Mouse (Mus musculus) right cerebral cortex, postnatal 14 days (tissue): ENCODE data around the gene Trim44.

Experiments
- DNase-seq: peaks from one replicate; pipeline ENCODE4 v3.0.0; 2022

Gene Trim44

GRCm38 (mm10) chr2:102364565-102365200 is 42.9 kb downstream of the Trim44 start:
- DNase-seq: no peak

GRCm38 (mm10) chr2:102362896-102363530 is 44.6 kb downstream of the Trim44 start:
- no peak for DNase-seq

DNA sequence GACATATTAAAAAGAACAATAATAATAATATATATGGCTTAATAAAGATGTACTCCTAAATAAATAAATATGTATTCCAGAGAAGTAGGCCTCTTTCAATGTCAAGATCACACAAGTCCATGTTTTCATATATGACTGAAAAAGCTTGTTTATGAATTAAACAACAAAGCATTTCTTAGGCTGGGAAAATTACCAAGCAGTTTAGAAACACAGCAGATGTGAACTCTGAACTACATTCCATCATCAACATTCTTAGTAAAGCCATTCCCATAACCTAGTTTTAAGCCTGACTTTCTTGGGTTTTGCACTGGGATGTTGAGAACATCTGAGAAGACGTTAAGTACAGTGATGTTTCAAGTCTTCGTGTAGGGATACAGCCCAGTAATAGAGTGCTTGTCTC is 45.4 kb downstream of the Trim44 start:
- no peak for DNase-seq

GRCm38 (mm10) chr2:102356879-102357695 is 50.5 kb downstream of the Trim44 start:
- DNase-seq: no peak

- no peak for DNase-seq
These were observed 53.6 kb downstream of the Trim44 start for GRCm38 (mm10) chr2:102354076-102354475.

GRCm38 (mm10) chr2:102341429-102341828 is 66.2 kb downstream of the Trim44 start:
- no peak for DNase-seq

- peak; percentile 17 for DNase-seq
These were observed 70.8 kb downstream of the Trim44 start for GRCm38 (mm10) chr2:102336816-102337215.

DNA sequence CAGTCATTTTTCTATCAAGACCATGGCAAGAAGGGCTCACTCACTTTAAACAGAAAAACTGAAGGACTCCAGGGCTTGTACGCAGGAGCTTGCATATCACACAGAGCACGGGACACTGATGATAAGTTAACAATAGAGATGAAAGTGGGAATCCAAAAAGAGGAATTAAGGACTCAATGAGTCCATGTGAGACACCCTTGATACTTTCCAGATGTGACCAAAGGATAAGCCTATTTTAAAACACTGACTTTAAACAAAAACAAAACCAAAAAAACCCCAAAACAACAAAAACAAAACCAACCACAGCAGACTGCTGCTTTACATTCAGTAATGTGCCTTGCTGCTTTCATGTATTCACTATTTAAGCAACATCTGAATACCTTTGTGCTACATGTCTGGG is 75.7 kb downstream of the Trim44 start:
- no peak for DNase-seq

GRCm38 (mm10) chr2:102331092-102331491 is 76.5 kb downstream of the Trim44 start:
- no peak for DNase-seq

- DNase-seq: no peak
These were observed 81.7 kb downstream of the Trim44 start for GRCm38 (mm10) chr2:102325921-102326320.

DNA sequence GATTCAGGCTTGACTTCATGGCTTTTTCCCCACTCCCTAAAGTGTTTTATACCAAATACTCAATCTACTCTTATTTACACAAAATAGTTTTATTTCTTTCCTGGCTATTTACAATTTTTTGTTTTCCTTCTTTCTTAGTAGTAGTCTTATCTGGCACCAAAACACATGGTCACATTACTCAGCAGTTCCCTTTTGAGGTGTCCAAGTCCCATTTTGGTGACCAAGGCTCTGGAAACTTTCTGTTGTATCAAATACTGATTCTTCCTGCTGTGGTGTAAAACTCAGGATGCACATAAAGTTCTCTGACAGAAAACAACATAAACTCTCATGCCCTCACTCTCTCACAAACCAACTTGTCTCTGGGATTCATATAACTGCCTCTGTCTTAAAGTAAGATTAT is 83.3 kb downstream of the Trim44 start:
- DNase-seq: no peak

DNA sequence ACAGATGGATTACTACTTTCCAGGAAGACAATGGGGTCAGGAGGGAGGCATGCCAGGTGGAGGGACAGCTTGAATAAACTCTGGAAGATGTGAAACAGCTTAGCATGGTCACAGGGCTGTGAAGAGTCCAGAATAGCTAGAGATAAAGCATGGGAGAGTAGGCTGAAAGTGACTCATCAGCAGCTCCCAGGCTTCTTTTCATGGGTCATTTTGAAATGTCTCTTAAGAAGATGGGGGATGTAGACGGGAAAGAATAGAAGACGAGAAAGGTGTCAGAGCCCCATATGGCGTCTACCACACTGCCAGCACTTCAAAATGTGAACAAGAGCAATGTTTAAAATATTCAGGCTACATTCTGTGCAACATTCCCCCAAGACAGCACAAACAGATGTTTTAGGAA is 91.1 kb downstream of the Trim44 start:
- no peak for DNase-seq

DNA sequence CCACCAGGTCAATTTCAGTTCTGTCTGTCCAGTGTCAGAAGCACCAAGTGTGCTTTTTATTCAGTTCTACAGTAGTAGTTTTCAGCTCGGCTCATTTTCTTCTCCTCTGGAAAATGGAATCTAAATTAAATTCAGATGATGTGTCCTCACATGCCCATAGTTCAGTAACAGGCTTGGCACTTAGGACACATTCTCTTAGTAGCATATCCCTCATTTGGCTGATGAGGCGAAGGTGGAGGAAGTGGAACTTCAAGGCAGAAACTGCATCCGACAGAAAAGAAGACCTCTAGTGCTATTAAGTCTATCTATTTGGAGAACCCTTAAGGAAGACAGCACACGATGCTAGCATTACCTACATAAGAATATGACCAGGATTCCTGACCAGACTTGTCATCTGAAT is 92.5 kb downstream of the Trim44 start:
- DNase-seq: no peak

GRCm38 (mm10) chr2:102314610-102315009 is 93.0 kb downstream of the Trim44 start:
- DNase-seq: no peak

GRCm38 (mm10) chr2:102314068-102314467 is 93.6 kb downstream of the Trim44 start:
- DNase-seq: no peak

GRCm38 (mm10) chr2:102312903-102313302 is 94.7 kb downstream of the Trim44 start:
- no peak for DNase-seq

GRCm38 (mm10) chr2:102303274-102303673 is 104.4 kb downstream of the Trim44 start:
- DNase-seq: no peak

DNA sequence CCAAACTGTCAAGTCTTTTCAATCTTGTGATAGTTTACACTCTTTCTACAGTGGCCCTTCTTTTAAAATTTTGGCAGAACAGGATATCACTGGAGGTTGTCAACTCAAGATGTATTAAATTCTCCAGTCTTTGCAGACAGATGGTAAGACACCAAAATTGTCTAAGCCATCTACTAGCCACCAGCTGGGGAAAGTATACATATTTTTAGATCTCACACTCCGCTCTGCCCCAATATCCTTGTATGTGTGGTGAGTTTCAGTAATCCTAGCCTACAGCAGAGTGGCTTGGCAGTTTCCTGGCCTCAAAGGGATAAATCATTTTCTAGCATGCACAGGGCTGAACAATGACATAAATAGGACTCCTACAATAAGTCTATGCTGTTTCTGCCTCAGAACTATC is 105.1 kb downstream of the Trim44 start:
- no peak for DNase-seq

DNA sequence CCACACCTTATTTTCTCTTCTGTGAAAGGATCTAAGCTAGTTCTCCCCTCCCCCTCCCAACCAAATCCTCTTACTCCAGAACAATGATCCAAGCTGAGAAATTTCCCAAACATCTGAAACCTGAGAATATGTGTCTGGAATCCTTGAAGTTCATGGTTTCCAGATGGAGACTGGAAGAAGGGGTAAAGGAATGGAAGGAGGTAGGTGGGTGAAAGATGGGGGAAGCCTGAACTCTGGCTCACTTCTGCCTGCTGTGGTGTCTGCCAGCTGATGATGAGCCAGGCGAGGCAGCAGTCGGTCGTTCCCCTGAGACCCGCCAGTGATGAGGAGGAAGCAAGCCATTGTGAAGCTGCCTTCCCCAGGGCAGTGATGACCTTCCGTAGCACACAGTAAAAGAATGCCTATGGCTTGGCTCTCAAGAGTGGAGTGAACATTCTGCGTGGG is 112.8 kb downstream of the Trim44 start:
- no peak for DNase-seq

DNA sequence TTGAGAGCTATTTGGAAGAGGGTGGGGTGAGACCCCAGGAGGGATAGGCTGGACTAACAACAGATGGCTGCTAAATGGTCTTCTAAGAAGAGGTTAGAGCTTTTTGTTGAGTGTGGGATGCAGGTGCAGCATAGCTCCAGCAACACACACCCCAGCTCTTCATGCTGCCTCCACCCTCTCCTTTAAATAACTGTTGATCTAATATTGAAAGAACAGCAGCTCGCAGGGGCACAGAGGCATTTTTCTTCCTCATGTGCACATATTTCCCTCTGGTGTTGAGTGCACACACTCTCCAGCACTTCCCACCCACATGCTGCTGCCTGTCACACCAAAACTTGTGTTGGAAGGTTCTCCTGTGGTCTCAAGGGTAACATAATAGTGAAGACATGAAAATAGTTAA is 114.4 kb downstream of the Trim44 start:
- no peak for DNase-seq

GRCm38 (mm10) chr2:102292051-102292450 is 115.6 kb downstream of the Trim44 start:
- DNase-seq: no peak

GRCm38 (mm10) chr2:102291533-102291932 is 116.1 kb downstream of the Trim44 start:
- no peak for DNase-seq

DNA sequence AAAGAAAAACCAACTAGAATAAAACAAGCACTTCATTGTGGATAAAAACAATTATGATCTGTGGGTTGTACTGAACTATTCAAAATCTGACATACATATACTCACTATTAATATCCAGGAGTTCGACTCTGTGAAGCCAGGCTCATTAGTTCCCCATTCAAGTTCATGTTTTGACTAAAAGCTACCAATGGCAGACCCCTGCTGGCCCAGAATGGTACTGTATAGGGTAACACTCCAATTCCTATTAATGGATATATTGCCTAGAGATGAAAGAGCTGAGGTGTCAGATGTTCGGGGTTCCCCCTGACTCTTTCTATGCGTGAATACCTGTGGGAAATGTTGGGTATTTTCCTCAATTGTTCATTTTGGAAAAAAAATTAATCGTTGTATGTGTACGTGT is 117.6 kb downstream of the Trim44 start:
- DNase-seq: peak; percentile 59

GRCm38 (mm10) chr2:102288676-102289075 is 119.0 kb downstream of the Trim44 start:
- DNase-seq: no peak
